Mouse (Mus musculus) cerebellum, adult 2 months (tissue): Measurements from ENCODE around the gene Abcf3.

Source experiments
- CTCF ChIP-seq: fragments of 200-500 bp; IDR thresholded peaks from 2 replicates; pipeline ENCODE4 v1.5.1; 2011; ENCODE audit warnings: low read depth, mild to moderate bottlenecking, control low read depth, low read length, moderate library complexity, borderline replicate concordance; ENCODE audit not compliant: insufficient read depth
- POLR2A ChIP-seq: fragments of 200-500 bp; IDR thresholded peaks from 2 replicates; pipeline ENCODE4 v1.6.1; 2011; ENCODE audit warnings: low read length, control low read depth, borderline replicate concordance; ENCODE audit not compliant: insufficient read depth

DNA sequence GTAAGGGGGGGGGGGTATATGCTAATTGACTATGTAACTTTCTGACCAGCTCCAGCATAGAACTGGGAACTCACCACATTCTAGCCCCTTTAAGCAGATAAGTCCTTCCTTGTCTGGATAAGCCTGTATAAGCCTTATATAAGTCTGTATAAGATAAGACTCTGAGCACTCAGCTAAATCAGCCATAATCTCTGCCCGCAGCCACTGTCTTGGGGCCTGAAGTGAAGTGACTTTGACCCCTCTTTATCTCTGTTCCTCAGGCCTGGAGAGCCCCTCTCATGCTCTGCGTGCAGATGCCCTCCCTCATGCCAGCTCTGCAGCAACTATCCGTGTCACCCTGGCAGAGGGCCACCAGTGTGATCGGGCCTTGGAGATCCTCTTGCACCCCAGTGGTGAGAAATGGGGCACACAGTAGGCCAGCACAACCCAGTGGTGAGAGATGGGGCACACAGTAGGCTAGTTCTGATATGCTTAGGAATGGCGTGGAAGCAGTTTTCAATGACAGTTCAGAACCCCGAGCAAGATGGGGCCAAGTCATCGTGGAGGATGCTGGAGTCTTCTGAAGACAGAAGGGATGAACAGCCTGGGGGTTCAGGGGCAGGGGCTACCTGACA lies 46.8 kb downstream of the Abcf3 start:
- no peak for TF ChIP-seq CTCF
- no peak for TF ChIP-seq POLR2A
